Mouse (Mus musculus): ENCODE data around the gene S100a10.

DNA sequence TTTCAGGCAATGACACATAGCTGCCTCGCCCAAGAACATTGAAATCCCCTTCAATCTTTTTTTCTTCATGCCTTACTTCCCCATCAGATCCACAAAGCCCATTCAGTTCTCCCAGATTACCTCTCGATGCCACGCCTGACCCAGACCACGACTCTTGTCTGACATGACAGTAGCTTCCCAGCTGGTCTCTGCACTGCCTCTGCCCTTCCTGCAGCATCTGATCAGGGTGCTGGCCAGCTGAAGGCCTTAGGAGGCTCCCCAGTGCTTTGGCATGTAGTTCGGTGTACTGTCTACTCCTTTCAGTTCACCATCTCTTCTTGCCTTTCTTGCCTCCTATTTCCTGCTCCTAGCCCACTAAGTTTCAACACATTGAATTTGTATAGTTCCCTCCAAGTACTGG is 26.1 kb upstream of the S100a10 start:
- TF ChIP-seq CTCF (IDR thresholded peaks at IDR 0.05; ENCODE audit: control insufficient read depth, insufficient read depth, low read length) = no peak
- TF ChIP-seq POLR2A (IDR thresholded peaks at IDR 0.05; ENCODE audit: borderline replicate concordance, control insufficient read depth, low read depth, low read length) = no peak

Data from bone marrow, adult 2 months (tissue).